Mouse (Mus musculus): ENCODE results near the gene Gpr153.

- TF ChIP-seq CTCF (conservative IDR thresholded peaks at IDR 0.05; ENCODE audit: insufficient read depth, insufficient read length, low read depth, low read length) (no peak), POLR2A (IDR thresholded peaks at IDR 0.05; ENCODE audit: low read depth, low read length) (no peak)
Measured at GRCm38 (mm10) chr4:152326543-152326942, 52.5 kb downstream of the Gpr153 start.
